Mouse (Mus musculus) embryonic facial prominence, embryonic 12.5 days (tissue): Measurements from ENCODE around the gene Etfb. TPM values are rescaled to one million over a fixed set of nuclear protein-coding genes. Genes with fewer than 3 reads are reported as not detected.

Experiments
- ATAC-seq: fragments of 200-750 bp; cut with Nextera tagmentation; 2 replicates; pipeline ENCODE4 v1.8.0; 2017; ENCODE audit not compliant: insufficient number of reproducible peaks, insufficient read depth, low FRiP score, low TSS enrichment
- H3K27ac ChIP-seq: fragments of 300-500 bp; sonication (generic); 2 replicates; pipeline ENCODE4 v1.5.1; 2016; ENCODE audit warnings: mild to moderate bottlenecking
- H3K27me3 ChIP-seq: fragments of 300-500 bp; sonication (generic); 2 replicates; pipeline ENCODE4 v1.6.1; 2016; ENCODE audit warnings: mild to moderate bottlenecking, moderate library complexity
- H3K36me3 ChIP-seq: fragments of 300-500 bp; sonication (generic); 2 replicates; pipeline ENCODE4 v1.6.1; 2016; ENCODE audit warnings: mild to moderate bottlenecking
- H3K4me1 ChIP-seq: fragments of 300-500 bp; sonication (generic); 2 replicates; pipeline ENCODE4 v1.6.1; 2016
- H3K4me2 ChIP-seq: fragments of 300-500 bp; sonication (generic); replicated peaks from 2 replicates; pipeline ENCODE4 v1.6.1; 2016; ENCODE audit warnings: mild to moderate bottlenecking, moderate library complexity
- H3K4me3 ChIP-seq: fragments of 300-500 bp; sonication (generic); 2 replicates; pipeline ENCODE4 v1.5.1; 2016; ENCODE audit warnings: mild to moderate bottlenecking
- H3K9ac ChIP-seq: fragments of 300-500 bp; sonication (generic); 2 replicates; pipeline ENCODE4 v1.6.1; 2016; ENCODE audit warnings: mild to moderate bottlenecking, moderate library complexity
- H3K9me3 ChIP-seq: fragments of 300-500 bp; sonication (generic); 2 replicates; pipeline ENCODE4 v1.6.1; 2016; ENCODE audit warnings: mild to moderate bottlenecking, moderate library complexity
- WGBS: fragments of 180-500 bp; shearing (Covaris S2); methylation state at CpG from one replicate; pipeline ENCODE4 v1.1.7; 2016; 5-methylcytosine and 5-hydroxymethylcytosine counted together
- polyA plus RNA-seq: library from polyadenylated mRNA; unstranded; fragments of >200 nt; fragmentation: Nextera tagmentation; extraction: Ambion mirVana; gene quantifications from 2 replicates; pipeline ENCODE4 v1.2.1, GENCODE M21; 2016

Gene Etfb
- polyA plus RNA-seq, 1 experiment from 2014 or later: 237 TPM

DNA sequence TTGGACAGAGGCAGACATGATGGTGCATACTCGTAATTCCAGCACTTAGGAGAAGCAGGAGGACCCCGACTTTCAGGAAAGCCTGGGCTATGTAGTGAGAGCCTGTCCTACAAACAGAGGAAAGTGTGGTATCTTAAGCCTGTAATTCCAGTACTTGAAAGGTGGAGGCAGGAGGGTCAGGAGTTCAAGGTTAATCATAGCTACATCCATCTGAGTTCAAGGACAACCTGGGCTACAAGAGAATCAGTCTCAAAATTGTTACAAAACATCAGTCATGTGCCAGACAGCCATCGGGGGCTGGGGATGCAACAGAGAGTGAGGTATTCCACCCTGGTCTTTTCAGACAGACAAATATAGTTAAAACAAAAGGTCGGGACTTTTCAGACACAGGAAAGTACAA is 11.0 kb upstream of the Etfb start:
- no peak for ATAC-seq
- 75% methylated on average over 4 of the region's 4 CpGs for WGBS

DNA sequence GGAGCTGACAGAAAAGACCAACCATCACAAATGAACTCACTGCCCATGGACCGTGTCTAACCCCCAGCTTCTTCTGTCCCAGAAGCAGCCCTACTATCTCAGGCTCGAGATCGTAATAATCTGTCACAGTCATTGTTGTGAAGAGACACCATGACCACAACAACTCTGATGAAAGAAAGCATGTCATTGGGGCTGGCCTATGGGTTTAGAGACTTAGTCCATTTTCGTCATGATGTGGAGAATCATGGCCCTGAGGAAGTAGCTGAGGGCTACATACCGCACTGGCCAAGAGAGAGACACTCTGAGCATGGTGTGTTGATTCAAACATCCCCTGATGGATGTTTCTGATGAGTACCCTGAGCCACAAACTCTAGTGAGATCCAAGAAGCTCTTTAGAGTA is 9.2 kb upstream of the Etfb start:
- no peaks in the 10 kb centered on the region for H3K36me3 ChIP-seq
- no peak for ATAC-seq
- WGBS: 81% methylated on average over 5 of the region's 5 CpGs
- no peaks in the 10 kb centered on the region for H3K9me3 ChIP-seq
- no peak overlapping the region for H3K4me2 ChIP-seq
- no peak overlapping the region for H3K9ac ChIP-seq
- H3K27ac ChIP-seq: no peak overlapping the region
- no peaks in the 10 kb centered on the region for H3K4me1 ChIP-seq
- no peaks in the 10 kb centered on the region for H3K27me3 ChIP-seq
- H3K4me3 ChIP-seq: no peak overlapping the region

More for the DNA sequence above, 11.0 kb upstream of the Etfb start:
- no peaks in the 10 kb centered on the region for H3K4me1 ChIP-seq
- no peaks in the 10 kb centered on the region for H3K9me3 ChIP-seq
- no peak overlapping the region for H3K9ac ChIP-seq
- H3K4me3 ChIP-seq: no peak overlapping the region
- H3K4me2 ChIP-seq: no peak overlapping the region
- no peak overlapping the region for H3K27ac ChIP-seq
- no peaks in the 10 kb centered on the region for H3K36me3 ChIP-seq
- no peaks in the 10 kb centered on the region for H3K27me3 ChIP-seq

- Histone ChIP-seq H3K27ac (no peak within 1 kb of the TSS), H3K36me3 (no peaks in the 10 kb centered on the region), H3K4me2 (no peak within 1 kb of the TSS), H3K27me3 (no peaks in the 10 kb centered on the region), H3K9ac (no peak within 1 kb of the TSS), H3K9me3 (no peaks in the 10 kb centered on the region), H3K4me3 (no peak within 1 kb of the TSS), H3K4me1 (no peaks in the 10 kb centered on the region)
- no peak for ATAC-seq
- WGBS: 76% methylated on average over 10 of the region's 10 CpGs
Observed at GRCm38 (mm10) chr7:43436341-43437255, 7.3 kb upstream of the Etfb start, which contains the start of gene Nkg7. Gene Nkg7 (plus strand): TSS chr7:43437073.

GRCm38 (mm10) chr7:43438611-43439010 is 5.3 kb upstream of the Etfb start:
- Histone ChIP-seq H3K4me2 (no peak overlapping the region), H3K9me3 (no peaks in the 10 kb centered on the region), H3K27me3 (no peaks in the 10 kb centered on the region), H3K4me3 (no peak overlapping the region), H3K4me1 (no peaks in the 10 kb centered on the region; the same call in 1 of the 2 replicates), H3K9ac (no peak overlapping the region), H3K36me3 (no peaks in the 10 kb centered on the region), H3K27ac (no peak overlapping the region)
- no peak for ATAC-seq
- 83% methylated on average over 4 of the region's 4 CpGs for WGBS

DNA sequence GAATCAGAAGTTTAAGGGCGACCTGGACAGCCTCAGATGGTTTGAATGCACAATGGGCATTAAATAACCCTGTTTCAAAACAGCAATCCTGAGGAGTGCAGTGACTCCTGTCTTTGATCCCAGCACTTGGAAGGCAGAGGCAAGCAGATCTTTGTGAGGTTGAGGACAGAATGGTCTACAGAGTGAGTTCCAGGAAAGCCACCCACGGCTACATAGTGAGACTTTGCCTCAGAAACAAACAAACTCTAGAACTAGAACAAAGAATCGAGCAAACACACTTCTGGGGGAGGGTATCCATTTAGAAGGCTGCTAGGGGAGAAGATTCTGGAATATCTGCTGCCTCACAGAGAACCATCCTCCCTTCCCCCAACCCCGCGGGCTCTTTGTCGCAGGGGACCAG is 3.4 kb upstream of the Etfb start, which contains the start of gene Cldnd2:
Cldnd2 (plus strand) TSS at position 301 of the 400 bp plus-strand sequence.
- H3K4me3 ChIP-seq: no peak within 1 kb of the TSS
- H3K4me2 ChIP-seq: no peak within 1 kb of the TSS
- H3K36me3 ChIP-seq: no peaks in the 10 kb centered on the region
- WGBS: 85% methylated on average over 6 of the region's 6 CpGs
- no peaks in the 10 kb centered on the region for H3K9me3 ChIP-seq
- no peak within 1 kb of the TSS for H3K9ac ChIP-seq
- no peak within 1 kb of the TSS for H3K27ac ChIP-seq
- no peaks in the 10 kb centered on the region for H3K27me3 ChIP-seq
- no peak for ATAC-seq
- peaks cover 9% of the 10 kb centered on the region for H3K4me1 ChIP-seq

DNA sequence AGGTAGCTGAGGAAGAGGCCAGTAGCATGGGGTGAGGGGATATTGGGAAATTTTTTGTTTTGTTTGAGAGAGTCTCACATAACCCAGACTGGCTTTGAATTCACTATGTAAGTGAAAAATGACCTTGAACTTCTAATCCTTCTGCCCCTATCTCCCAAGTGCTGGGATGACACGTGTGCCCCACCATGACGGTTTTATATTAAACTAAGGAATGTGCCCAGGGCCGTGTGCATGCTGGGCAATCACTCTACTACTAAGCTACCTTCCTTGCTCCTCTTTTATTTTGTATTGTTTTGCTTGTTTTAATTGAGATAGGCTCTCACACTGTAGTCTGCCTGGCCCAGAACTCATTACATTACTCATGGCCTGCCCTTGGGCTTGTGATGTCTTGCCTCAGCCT is 2.8 kb upstream of the Etfb start:
- no peak overlapping the region for H3K27ac ChIP-seq
- peaks cover 9% of the 10 kb centered on the region for H3K4me1 ChIP-seq
- no peaks in the 10 kb centered on the region for H3K9me3 ChIP-seq
- ATAC-seq: no peak
- H3K36me3 ChIP-seq: no peaks in the 10 kb centered on the region
- H3K27me3 ChIP-seq: no peaks in the 10 kb centered on the region
- H3K4me3 ChIP-seq: no peak overlapping the region
- no peak overlapping the region for H3K9ac ChIP-seq
- WGBS: 76% methylated on average over 3 of the region's 3 CpGs
- H3K4me2 ChIP-seq: no peak overlapping the region

DNA sequence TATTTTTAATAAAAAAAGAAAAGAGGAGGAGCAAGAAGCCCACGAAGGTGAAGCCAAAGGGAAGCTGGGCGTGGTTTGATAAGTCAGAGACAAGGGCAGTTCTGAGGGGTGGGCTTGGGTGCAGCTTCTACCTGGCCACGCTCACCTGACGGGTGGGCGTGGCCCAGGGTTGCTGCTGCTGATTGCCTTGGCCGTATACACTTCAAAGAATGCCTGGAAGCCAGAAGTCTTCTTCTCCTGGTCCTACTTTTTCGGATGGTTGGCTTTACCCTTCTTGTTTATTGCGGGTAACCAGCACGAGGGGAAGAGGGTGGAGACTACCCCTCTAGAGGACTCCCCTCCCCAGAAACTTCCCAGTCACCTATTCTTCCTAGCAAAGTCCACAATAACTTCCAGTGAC is 1.2 kb upstream of the Etfb start:
- Histone ChIP-seq H3K36me3 (no peaks in the 10 kb centered on the region), H3K27ac (peak overlapping the region; percentile 96), H3K4me1 (peaks cover 9% of the 10 kb centered on the region), H3K9me3 (no peaks in the 10 kb centered on the region), H3K9ac (peak overlapping the region; percentile 57), H3K4me3 (peak overlapping the region; percentile 45), H3K27me3 (no peaks in the 10 kb centered on the region), H3K4me2 (peak overlapping the region; percentile 83)
- WGBS: 9% methylated on average over 9 of the region's 9 CpGs
- ATAC-seq: no peak

- WGBS: 1% methylated on average over 36 of the region's 36 CpGs
- peak; percentile 82 for ATAC-seq
Observed at GRCm38 (mm10) chr7:43443126-43443916, 562 bp upstream of the Etfb start.

DNA sequence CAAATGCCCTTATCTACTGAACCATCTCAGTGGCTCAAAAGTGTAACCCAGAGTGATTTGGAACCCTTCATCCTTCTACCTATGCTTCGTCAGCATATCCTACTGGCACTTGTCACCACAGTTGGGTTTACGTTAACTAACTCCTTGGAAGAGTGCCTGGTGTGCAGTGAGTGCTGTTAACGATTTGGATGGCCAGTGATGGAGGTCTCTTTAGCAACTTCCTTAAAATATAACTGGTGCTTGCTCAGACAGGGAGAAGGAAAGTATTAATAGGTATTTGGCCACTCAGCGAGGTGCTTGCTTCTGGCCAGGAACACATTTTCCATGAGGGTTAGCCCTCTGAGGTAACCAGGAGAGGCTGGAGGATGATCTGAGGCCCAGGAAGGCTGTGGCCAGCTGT is 3.9 kb downstream of the Etfb start:
- no peak overlapping the region for H3K27ac ChIP-seq
- no peaks in the 10 kb centered on the region for H3K27me3 ChIP-seq
- peaks cover 9% of the 10 kb centered on the region for H3K4me1 ChIP-seq
- no peaks in the 10 kb centered on the region for H3K9me3 ChIP-seq
- no peak for ATAC-seq
- 92% methylated on average over 4 of the region's 4 CpGs for WGBS
- H3K4me3 ChIP-seq: no peak overlapping the region
- H3K9ac ChIP-seq: no peak overlapping the region
- H3K36me3 ChIP-seq: peaks cover 11% of the 10 kb centered on the region
- H3K4me2 ChIP-seq: no peak overlapping the region

More at GRCm38 (mm10) chr7:43443126-43443916, 562 bp upstream of the Etfb start:
- Histone ChIP-seq H3K4me1 (peaks cover 9% of the 10 kb centered on the region), H3K4me3 (peak overlapping the region; percentile 45), H3K27me3 (no peaks in the 10 kb centered on the region), H3K9me3 (no peaks in the 10 kb centered on the region), H3K9ac (peak overlapping the region; percentile 57), H3K27ac (peak overlapping the region; percentile 96), H3K36me3 (no peaks in the 10 kb centered on the region), H3K4me2 (peak overlapping the region; percentile 83)

DNA sequence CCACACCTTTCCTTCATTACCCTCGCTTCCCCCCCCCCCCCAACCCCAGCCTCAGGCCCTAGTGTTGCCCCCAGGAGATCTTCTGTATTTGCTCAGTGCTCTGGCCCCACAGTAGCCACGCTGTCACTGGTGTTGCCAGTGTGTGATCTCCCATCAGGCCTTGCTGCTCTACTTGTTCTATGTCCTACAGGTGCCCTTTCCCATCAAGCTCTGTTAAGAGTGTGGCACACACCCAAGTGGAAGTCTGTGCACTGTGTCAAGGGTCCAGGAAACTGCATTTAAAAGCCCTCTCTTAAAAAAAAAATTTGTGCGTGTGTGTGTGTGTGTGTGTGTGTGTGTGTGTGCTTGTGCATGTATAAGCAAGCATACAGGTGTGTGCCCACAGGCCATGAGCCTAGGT is 4.4 kb downstream of the Etfb start:
- Histone ChIP-seq H3K9me3 (no peaks in the 10 kb centered on the region), H3K4me1 (peaks cover 9% of the 10 kb centered on the region), H3K4me3 (no peak overlapping the region), H3K4me2 (no peak overlapping the region), H3K36me3 (peaks cover 15% of the 10 kb centered on the region), H3K27ac (no peak overlapping the region), H3K27me3 (no peaks in the 10 kb centered on the region), H3K9ac (no peak overlapping the region)
- no peak for ATAC-seq
- WGBS: 89% methylated on average over 2 of the region's 3 CpGs

- no peaks in the 10 kb centered on the region for H3K27me3 ChIP-seq
- WGBS: 90% methylated on average over 2 of the region's 2 CpGs
- ATAC-seq: no peak
- peaks cover 29% of the 10 kb centered on the region for H3K36me3 ChIP-seq
- no peak overlapping the region for H3K9ac ChIP-seq
- no peak overlapping the region for H3K27ac ChIP-seq
- no peak overlapping the region for H3K4me3 ChIP-seq
- H3K4me1 ChIP-seq: peaks cover 3% of the 10 kb centered on the region; the same call in 1 of the 2 replicates
- no peaks in the 10 kb centered on the region for H3K9me3 ChIP-seq
- H3K4me2 ChIP-seq: no peak overlapping the region
Observed at GRCm38 (mm10) chr7:43449811-43450210, 5.9 kb downstream of the Etfb start.
